Comparison of ENCODE assay signal across 12 mouse cellular contexts in genomic region chr10:87602151-87602550, GRCm38 (mm10).
"Had no signal": no experiment of that assay in that cellular context is flagged by ENCODE, and none has a peak within 500 bp of the region (broad histone marks: within the 10 kb centered on the region; RNA-seq: fewer than 3 reads in every experiment).

No protein-coding gene starts in this region.

- DNase-seq: retina, postnatal 1 day; right cerebral cortex, adult 18-20 months; right cerebral cortex, postnatal 14 days; right cerebral cortex, postnatal 25 days; right cerebral cortex, postnatal 4 days; spleen, adult 18-20 months; thymus, adult 18-20 months; thymus, adult 2 months; thymus, postnatal 14 days; thymus, postnatal 25 days; thymus, postnatal 36 days; thymus, postnatal 4 days had no signal
